Mouse (Mus musculus): Measurements from ENCODE around the gene Inpp5b. TPM values are rescaled to one million over a fixed set of nuclear protein-coding genes. Genes with fewer than 3 reads are reported as not detected.
"Not testable (repeated sequence)": the region's sequence is repeated elsewhere in the genome, so short reads cannot be mapped to it uniquely, and the experiment has no call there.

The Inpp5b gene
- total RNA-seq, 2 experiments from 2014 or later = 34.8 to 38.5 TPM

DNA sequence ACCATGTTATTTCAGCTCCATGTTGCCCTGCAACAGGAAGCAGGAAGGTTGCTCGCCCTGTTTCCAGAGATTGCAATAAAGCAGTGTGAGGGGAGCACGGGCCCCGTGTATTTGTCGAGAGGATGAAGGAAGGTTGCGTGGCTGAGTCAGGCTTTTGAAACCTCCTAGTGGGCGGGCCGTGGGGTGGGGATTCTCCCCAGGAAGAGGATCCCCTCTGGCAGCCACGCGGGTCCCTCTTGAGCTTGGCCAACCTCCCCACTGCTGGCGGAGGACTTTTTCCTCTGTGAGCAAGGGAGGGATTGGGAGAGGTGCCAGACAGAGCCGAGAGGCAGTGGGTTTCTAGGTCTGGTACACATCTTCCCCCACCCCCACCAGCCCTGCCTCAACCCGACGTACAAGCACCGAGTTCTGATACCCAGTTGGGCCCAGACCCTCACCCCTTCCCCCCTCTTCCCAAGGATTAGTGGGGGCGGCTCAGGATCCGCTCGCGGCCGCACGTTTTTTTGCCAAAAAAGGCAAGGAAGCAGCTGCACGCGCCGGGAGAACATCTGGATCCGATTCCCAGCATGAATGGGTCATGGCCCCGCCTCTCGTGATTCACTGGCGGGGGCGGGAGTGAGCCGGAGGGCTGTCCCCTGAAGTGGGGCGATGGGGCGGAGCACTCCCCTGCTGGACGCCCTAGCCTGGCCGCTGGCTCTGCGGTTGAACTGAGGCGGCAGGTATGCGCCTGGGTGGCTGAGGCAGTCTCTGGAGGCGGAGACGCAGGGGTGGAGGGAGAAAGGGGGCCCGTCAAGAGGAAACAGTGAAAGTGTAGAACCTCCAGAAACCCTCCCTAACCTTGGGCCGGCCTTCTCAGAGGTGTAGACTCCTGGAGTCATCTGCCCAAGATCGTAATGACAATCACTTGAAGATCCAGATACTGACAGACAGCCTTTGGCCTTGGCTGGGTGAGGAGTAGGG is 32.9 kb upstream of the Inpp5b start:
- intact Hi-C loops (cut with DNase I) = no loop called here
- peak; percentile 68 to 96 for DNase-seq (ENCODE audit: extremely low spot score in 1 of 2, low spot score in 2 of 2)

DNA sequence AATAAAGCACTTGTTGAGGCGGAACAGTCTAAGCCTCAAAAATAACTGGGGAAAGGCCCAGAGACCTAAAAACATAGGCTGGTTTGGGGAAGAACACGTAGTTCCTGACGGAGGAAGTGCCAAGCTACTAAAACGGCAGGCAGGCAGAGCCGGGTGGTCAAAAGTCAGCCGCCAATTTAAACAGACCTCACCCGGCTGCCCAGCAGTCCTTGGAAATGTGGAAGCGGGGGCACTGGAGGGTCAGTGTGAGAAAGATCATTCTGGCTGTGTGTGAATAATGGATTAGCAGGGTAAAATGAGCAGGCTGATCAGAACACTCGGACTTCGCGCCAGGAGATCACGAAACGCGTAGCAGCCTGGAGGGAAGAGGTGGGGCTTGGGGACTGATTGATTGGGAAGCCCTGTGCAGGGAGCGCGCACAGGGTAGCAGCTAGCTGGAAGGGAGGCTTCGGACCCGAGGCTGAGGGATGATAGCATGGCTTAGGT is 31.6 kb upstream of the Inpp5b start:
- peak in 1 of 2 experiments; percentile 50 for DNase-seq (ENCODE audit: extremely low spot score in 1 of 2, low spot score in 2 of 2)
- intact Hi-C loops (cut with DNase I) = loop anchor here (10.0 kb wide), 1 partner anchor 775 kb away; no protein-coding TSS in a partner anchor

DNA sequence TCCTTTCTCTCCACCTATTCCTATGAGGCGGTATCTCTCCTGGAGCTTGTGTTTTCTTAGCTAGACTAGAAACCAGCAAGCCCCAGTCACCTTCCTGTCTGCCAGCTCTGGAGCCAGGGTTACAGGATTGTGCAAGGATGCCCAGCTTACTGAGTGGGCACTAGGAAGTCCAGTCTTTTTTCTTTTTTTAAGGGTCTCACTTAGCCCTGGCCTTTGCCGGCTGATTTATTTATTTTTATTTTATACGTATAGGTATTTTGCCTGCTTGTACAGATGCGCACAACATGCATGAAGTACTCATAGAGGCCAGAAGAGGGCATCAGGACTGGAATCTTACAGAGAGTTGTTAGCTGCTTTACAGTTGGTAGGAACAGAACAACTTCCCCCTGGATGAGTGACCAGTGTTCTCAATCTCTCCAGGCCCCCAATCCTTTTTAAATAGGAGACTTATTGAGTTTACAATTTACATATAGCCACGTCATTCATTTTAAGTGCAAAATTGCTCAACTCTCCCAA is 30.8 kb upstream of the Inpp5b start:
- no peak for DNase-seq (ENCODE audit: extremely low spot score in 1 of 2, low spot score in 2 of 2)
- intact Hi-C loops (cut with DNase I) = loop anchor here (10.0 kb wide), 1 partner anchor 776 kb away; no protein-coding TSS in a partner anchor

DNA sequence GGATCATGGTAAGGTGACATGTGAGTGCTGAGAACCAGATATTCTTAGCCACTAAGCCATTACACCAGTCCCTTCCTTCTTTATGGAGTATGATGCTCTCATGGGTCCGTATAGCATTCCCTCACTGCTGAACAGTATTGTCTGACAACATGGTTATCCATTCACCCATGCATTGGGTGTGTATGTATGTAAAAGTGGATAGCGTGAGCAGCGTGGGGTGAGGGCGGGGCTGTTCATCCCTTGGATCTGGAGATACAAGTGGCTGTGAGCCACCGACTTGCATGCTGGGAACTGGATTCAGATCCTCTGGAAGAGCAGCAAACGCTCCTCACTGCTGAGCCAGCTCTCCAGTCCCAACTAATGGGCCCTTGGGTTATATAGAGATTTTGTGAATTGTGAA is 29.0 kb upstream of the Inpp5b start:
- DNase-seq (ENCODE audit: extremely low spot score in 1 of 2, low spot score in 2 of 2) = no peak
- intact Hi-C loops (cut with DNase I) = loop anchor here (10.0 kb wide), 1 partner anchor 778 kb away; no protein-coding TSS in a partner anchor

DNA sequence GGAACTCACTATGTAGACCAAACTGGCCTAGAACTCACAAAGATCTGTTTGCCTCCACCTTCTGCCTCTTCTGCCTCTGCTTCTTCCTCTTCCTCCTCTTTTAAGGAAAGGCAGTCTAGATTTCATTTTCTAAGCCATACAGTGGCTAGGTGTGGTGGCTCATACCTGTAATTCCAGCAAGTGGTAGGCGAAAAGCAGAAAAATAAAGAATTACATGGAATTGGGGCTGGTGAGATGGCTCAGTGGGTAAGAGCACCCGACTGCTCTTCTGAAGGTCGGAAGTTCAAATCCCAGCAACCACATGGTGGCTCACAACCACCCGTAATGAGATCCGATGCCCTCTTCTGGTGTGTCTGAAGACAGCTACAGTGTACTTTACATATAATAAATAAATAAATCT is 27.8 kb upstream of the Inpp5b start:
- not testable (repeated sequence) for DNase-seq (ENCODE audit: extremely low spot score in 1 of 2, low spot score in 2 of 2)
- intact Hi-C loops (cut with DNase I) = loop anchor here (10.0 kb wide), 1 partner anchor 779 kb away; no protein-coding TSS in a partner anchor

- peak; percentile 95 to 96 for DNase-seq (ENCODE audit: extremely low spot score in 1 of 2, low spot score in 2 of 2)
- intact Hi-C loops (cut with DNase I) = loop anchor here (10.0 kb wide), 1 partner anchor 780 kb away; no protein-coding TSS in a partner anchor
These were observed 26.8 kb upstream of the Inpp5b start, which contains the start of gene Sf3a3 for GRCm38 (mm10) chr4:124714545-124715481. Gene Sf3a3 (plus strand): TSS chr4:124714776.

GRCm38 (mm10) chr4:124719101-124719500 is 22.5 kb upstream of the Inpp5b start:
- DNase-seq (ENCODE audit: extremely low spot score in 1 of 2, low spot score in 2 of 2) = no peak
- intact Hi-C loops (cut with DNase I) = loop anchor here (10.0 kb wide), 1 partner anchor 784 kb away; no protein-coding TSS in a partner anchor

- intact Hi-C loops (cut with DNase I) = loop anchor here (5.0 kb wide), 1 partner anchor 61 kb away; no protein-coding TSS in a partner anchor
- no peak for DNase-seq (ENCODE audit: extremely low spot score in 1 of 2, low spot score in 2 of 2)
These were observed 15.5 kb upstream of the Inpp5b start for GRCm38 (mm10) chr4:124726121-124726520.

DNA sequence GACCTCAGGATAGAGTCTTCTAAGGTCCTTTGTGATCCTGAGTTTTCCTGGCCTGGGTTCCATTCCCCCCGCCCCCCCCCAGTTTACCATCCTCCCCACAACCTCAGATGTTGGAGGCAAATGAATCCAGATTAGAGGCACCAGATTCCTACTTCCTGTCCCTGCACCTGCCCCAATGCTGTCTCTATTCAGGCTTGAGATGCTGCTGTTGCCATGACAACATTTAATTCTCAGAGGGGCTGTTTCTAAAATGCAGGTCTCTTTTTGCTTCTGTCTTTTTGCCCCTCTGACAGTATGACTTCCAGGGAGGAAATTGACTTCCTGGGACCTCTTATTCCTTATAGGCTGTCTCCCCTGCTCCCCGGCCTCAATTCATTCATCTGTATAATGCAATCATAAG is 4.7 kb upstream of the Inpp5b start:
- DNase-seq (ENCODE audit: extremely low spot score in 1 of 2, low spot score in 2 of 2) = no peak
- intact Hi-C loops (cut with DNase I) = no loop called here

DNA sequence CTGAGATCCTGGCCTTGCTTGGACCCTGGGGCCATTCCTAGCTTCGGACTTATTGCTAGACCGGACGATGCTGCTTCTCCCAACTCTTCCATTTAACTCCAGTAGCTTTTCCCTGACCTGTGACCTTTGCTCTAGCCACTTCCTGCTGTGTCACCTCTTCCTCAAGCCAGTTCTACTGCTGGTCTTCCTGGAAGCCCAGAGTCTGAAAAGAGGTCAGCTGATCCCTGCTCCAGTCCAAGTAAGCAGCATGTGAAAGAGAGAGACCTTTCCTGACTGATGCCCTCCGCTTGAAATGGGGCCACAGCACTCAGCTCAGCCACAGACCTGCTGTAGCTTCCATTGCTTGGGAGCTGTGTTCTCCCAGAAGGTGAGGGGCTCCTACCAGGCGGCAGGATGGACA is 4.2 kb upstream of the Inpp5b start:
- intact Hi-C loops (cut with DNase I) = no loop called here
- no peak for DNase-seq (ENCODE audit: extremely low spot score in 1 of 2, low spot score in 2 of 2)

- intact Hi-C loops (cut with DNase I) = no loop called here
- no peak for DNase-seq (ENCODE audit: extremely low spot score in 1 of 2, low spot score in 2 of 2)
These were observed 3.6 kb upstream of the Inpp5b start for GRCm38 (mm10) chr4:124738013-124738412.

- no peak for DNase-seq (ENCODE audit: extremely low spot score in 1 of 2, low spot score in 2 of 2)
- intact Hi-C loops (cut with DNase I) = no loop called here
These were observed 2.9 kb upstream of the Inpp5b start for GRCm38 (mm10) chr4:124738783-124739182.

- intact Hi-C loops (cut with DNase I) = no loop called here
- DNase-seq (ENCODE audit: extremely low spot score in 1 of 2, low spot score in 2 of 2) = no peak
These were observed 1.2 kb downstream of the Inpp5b start for GRCm38 (mm10) chr4:124742839-124743238.

DNA sequence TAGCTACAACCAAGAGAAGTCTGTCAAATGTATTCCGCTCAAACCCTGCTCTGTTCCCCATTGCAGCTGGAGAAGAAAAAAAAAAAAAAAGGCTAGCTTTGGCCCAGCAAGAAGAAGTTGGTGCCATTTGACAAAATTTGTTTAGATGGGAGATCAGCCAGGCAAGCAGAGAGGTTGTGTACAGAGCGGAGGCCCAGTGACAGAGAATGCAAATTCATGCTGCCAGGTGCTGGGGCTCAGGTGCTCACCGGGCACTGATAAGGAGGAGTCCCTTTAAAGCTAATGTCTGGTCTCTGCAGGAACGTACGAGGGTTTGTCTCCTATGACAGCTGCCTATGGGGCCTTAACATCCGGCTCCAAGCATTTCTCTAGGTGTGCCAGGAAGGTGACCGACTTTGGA is 4.9 kb downstream of the Inpp5b start:
- no peak for DNase-seq (ENCODE audit: extremely low spot score in 1 of 2, low spot score in 2 of 2)

DNA sequence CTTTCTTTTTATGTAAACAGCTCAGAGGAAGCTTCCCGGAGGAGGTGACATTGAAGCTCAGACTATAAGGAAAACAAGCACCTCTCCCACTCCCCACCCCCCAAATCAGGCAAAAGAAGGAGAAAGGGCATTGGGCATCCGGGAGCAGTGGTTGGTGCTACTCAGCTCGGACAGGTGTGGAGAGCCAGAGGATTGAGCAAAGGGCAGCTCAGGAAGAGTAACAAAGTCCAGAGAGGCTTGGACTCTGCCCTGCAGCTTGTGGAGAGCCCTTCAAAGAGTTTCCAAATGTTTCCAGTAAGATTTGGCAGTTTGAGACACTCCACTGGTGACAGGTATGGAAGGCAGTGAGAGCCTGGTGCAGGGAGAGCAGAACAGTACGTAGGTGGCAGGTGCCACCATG is 6.2 kb downstream of the Inpp5b start:
- intact Hi-C loops (cut with DNase I) = no loop called here
- no peak for DNase-seq (ENCODE audit: extremely low spot score in 1 of 2, low spot score in 2 of 2)

More for the DNA sequence above, 4.9 kb downstream of the Inpp5b start:
- intact Hi-C loops (cut with DNase I) = no loop called here

GRCm38 (mm10) chr4:124751300-124752250 is 9.9 kb downstream of the Inpp5b start:
- intact Hi-C loops (cut with DNase I) = no loop called here

More at GRCm38 (mm10) chr4:124751300-124752250, 9.9 kb downstream of the Inpp5b start:
- peak; percentile 98 for DNase-seq (ENCODE audit: extremely low spot score in 1 of 2, low spot score in 2 of 2)

Measured in left cerebral cortex, postnatal 10 days (tissue).